Mouse (Mus musculus) liver, adult 2 months (tissue): ENCODE measurements around the gene Slit1.

Source experiments
- CTCF ChIP-seq: fragments of 200-500 bp; IDR thresholded peaks from 2 replicates; pipeline ENCODE4 v1.5.1; 2011; ENCODE audit warnings: low read depth, low read length, control low read depth
- POLR2A ChIP-seq: fragments of 200-500 bp; IDR thresholded peaks from 2 replicates; pipeline ENCODE4 v1.6.1; 2011; ENCODE audit warnings: low read length, control low read depth; ENCODE audit not compliant: insufficient read depth; ENCODE audit errors: extremely low read depth

DNA sequence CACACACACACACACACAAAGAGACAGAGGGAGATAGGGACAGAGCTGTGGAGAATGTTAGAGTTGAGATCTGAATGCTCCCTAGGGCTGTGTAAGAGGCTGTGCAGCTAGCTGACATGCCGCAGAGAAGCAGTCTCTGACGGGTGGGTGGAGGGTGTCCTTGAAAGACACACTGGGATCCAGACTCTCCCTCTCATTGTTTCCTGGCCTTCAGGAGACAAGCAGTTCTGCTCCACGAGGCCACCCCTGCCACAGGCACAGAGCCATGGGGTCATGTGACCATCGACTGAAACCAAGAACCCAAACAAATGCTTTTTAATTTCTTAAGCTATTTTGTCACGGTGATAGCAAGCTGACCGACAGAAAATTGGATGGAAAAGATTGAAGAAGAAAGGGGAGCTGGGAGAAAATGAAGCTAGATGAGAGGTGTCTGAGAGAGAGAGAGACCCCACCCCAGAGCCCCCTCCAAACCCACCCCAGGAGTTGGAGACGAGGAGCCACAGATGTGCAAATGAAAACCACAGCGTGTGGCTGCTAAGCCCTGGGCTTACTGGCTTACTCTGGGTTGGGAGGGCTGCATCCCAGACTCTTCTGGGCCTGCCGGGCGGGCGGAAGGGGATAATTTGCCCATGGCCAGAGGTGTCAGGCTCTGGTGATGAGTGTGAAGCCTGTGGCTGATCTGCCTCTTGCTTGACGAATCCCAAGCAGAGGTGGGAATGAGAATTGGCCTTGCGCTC, 79.8 kb downstream of the Slit1 start:
- TF ChIP-seq CTCF (no peak), POLR2A (no peak)
